In the genomic region with DNA sequence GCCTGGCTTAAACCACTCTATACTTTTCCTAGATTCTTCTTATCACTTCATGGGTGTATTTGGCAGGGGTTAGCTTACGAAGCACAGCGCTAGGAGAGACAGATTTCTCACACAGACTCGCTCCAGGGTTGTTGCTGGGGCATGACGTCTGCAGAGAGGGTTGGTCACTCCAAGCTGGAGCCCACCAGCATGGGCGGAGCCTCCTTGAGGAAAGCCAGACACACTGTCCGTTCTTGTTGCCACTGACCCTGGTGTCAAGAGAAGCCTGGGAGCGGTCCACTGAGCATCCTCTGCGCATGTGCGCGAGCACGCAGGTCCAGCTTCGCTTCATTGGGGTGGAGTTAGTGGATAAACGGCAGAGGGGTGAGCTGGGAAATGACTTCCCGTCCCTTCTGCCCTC, we compare ENCODE assay signal across 16 mouse cellular contexts.
DNase-seq lines count a peak whose midpoint lies in the region; ATAC-seq lines count a peak whose summit lies in the region.
"Had no signal": no experiment of that assay in that cellular context is flagged by ENCODE, and none has a peak within 500 bp of the region (broad histone marks: within the 10 kb centered on the region; RNA-seq: fewer than 3 reads in every experiment).

No protein-coding gene starts in this region.

- peak; percentile 54 to 79 for DNase-seq in heart, adult 18-20 months
- no peak for DNase-seq in left cerebral cortex, postnatal 4 days
- DNase-seq in spleen, postnatal 10 days (ENCODE audit: low spot score in 2 of 2): no peak
- DNase-seq in kidney, postnatal 36 days: no peak
- DNase-seq: gastrocnemius, postnatal 14 days; kidney, postnatal 14 days; right cerebral cortex, postnatal 14 days had no signal

- intact Hi-C loops in left cerebral cortex, postnatal 4 days (cut with DNase I): no loop called here

- H3K27me3 ChIP-seq in heart, embryonic 13.5 days (replicated peaks): no peaks in the 10 kb centered on the region
- no peaks in the 10 kb centered on the region for H3K27me3 ChIP-seq in intestine, embryonic 15.5 days (replicated peaks)
- no peaks in the 10 kb centered on the region for H3K27me3 ChIP-seq in stomach, embryonic 14.5 days (ENCODE audit: control insufficient read depth, insufficient read depth, low read length)
- no peaks in the 10 kb centered on the region for H3K27me3 ChIP-seq in forebrain, embryonic 16.5 days (replicated peaks; ENCODE audit: control insufficient read depth, insufficient read depth, low read length)
- H3K27me3 ChIP-seq: CH12.LX; forebrain, embryonic 15.5 days; hindbrain, embryonic 15.5 days; limb, embryonic 15.5 days had no signal

- WGBS in heart, embryonic 13.5 days: 59% methylated on average over 14 of the region's 14 CpGs
- 53% methylated on average over 14 of the region's 14 CpGs for WGBS in intestine, embryonic 15.5 days
- WGBS in stomach, embryonic 14.5 days: 68% methylated on average over 14 of the region's 14 CpGs
- 95% methylated on average over 14 of the region's 14 CpGs for WGBS in forebrain, embryonic 16.5 days

- 0 out of 2 replicates have a peak, but pooled peaks cover 3% of the 10 kb centered on the region for H3K4me1 ChIP-seq in heart, embryonic 13.5 days
- H3K4me1 ChIP-seq in intestine, embryonic 15.5 days (replicated peaks): 0 out of 2 replicates have a peak, but pooled peaks cover 2% of the 10 kb centered on the region
- H3K4me1 ChIP-seq in stomach, embryonic 14.5 days (ENCODE audit: control insufficient read depth, insufficient read depth, low read length): no peaks in the 10 kb centered on the region
- peaks cover 4% of the 10 kb centered on the region; the same call in 1 of the 2 replicates for H3K4me1 ChIP-seq in forebrain, embryonic 16.5 days (replicated peaks; ENCODE audit: control insufficient read depth, insufficient read depth, low read length)
- H3K4me1 ChIP-seq: limb, embryonic 15.5 days had no signal

- peak; percentile 51; the same call in 1 of the 2 replicates for ATAC-seq in heart, embryonic 13.5 days (ENCODE audit: extremely low read depth, insufficient number of reproducible peaks, low FRiP score, low TSS enrichment)
- peak; percentile 90 for ATAC-seq in intestine, embryonic 15.5 days
- peak; percentile 63; the same call in 1 of the 2 replicates for ATAC-seq in stomach, embryonic 14.5 days (ENCODE audit: insufficient number of reproducible peaks, insufficient read depth, low FRiP score, low read depth)
- ATAC-seq in forebrain, embryonic 16.5 days: no peak
- ATAC-seq: forebrain, embryonic 15.5 days had no signal

- 0 out of 2 replicates have a peak overlapping the region, but pooled peaks have one; percentile 54 for H3K9ac ChIP-seq in heart, embryonic 13.5 days
- H3K9ac ChIP-seq in intestine, embryonic 15.5 days: 0 out of 2 replicates have a peak overlapping the region, but pooled peaks have one; percentile 20
- no peak overlapping the region for H3K9ac ChIP-seq in stomach, embryonic 14.5 days (replicated peaks; ENCODE audit: low read depth, low read length)
- no peak overlapping the region for H3K9ac ChIP-seq in forebrain, embryonic 16.5 days (replicated peaks; ENCODE audit: low read depth, low read length)
- H3K9ac ChIP-seq: forebrain, embryonic 15.5 days; hindbrain, embryonic 15.5 days; limb, embryonic 15.5 days had no signal

- peaks cover 11% of the 10 kb centered on the region; the same call in 1 of the 2 replicates for H3K36me3 ChIP-seq in heart, embryonic 13.5 days
- H3K36me3 ChIP-seq in intestine, embryonic 15.5 days: no peaks in the 10 kb centered on the region
- no peaks in the 10 kb centered on the region for H3K36me3 ChIP-seq in stomach, embryonic 14.5 days (ENCODE audit: control insufficient read depth, insufficient read depth, low read length)
- H3K36me3 ChIP-seq in forebrain, embryonic 16.5 days (ENCODE audit: control insufficient read depth, insufficient read depth): no peaks in the 10 kb centered on the region
- H3K36me3 ChIP-seq: forebrain, embryonic 15.5 days; hindbrain, embryonic 15.5 days; limb, embryonic 15.5 days had no signal

- H3K4me3 ChIP-seq in heart, embryonic 13.5 days: peak overlapping the region; percentile 26
- peak overlapping the region; percentile 31 for H3K4me3 ChIP-seq in intestine, embryonic 15.5 days (replicated peaks)
- H3K4me3 ChIP-seq in stomach, embryonic 14.5 days (ENCODE audit: low read depth, low read length): no peak overlapping the region
- H3K4me3 ChIP-seq in forebrain, embryonic 16.5 days (replicated peaks; ENCODE audit: low read length): no peak overlapping the region
- H3K4me3 ChIP-seq: forebrain, embryonic 15.5 days; hindbrain, embryonic 15.5 days; left cerebral cortex, adult 2 months; limb, embryonic 15.5 days had no signal

- H3K4me2 ChIP-seq in heart, embryonic 13.5 days: peak overlapping the region; percentile 48
- H3K4me2 ChIP-seq in intestine, embryonic 15.5 days (replicated peaks): peak overlapping the region; percentile 56
- no peak overlapping the region for H3K4me2 ChIP-seq in stomach, embryonic 14.5 days (replicated peaks; ENCODE audit: low read depth, low read length)
- no peak overlapping the region for H3K4me2 ChIP-seq in forebrain, embryonic 16.5 days (ENCODE audit: low read length)
- H3K4me2 ChIP-seq: forebrain, embryonic 15.5 days; hindbrain, embryonic 15.5 days; limb, embryonic 15.5 days had no signal

- H3K9me3 ChIP-seq in heart, embryonic 13.5 days: peaks cover 6% of the 10 kb centered on the region; the same call in 1 of the 2 replicates
- H3K9me3 ChIP-seq in intestine, embryonic 15.5 days: no peaks in the 10 kb centered on the region
- no peaks in the 10 kb centered on the region for H3K9me3 ChIP-seq in stomach, embryonic 14.5 days (ENCODE audit: control insufficient read depth, low read depth, low read length)
- H3K9me3 ChIP-seq in forebrain, embryonic 16.5 days (ENCODE audit: control insufficient read depth, low read length): peaks cover 7% of the 10 kb centered on the region
- H3K9me3 ChIP-seq: forebrain, embryonic 15.5 days; hindbrain, embryonic 15.5 days; limb, embryonic 15.5 days had no signal

- H3K27ac ChIP-seq in heart, embryonic 13.5 days (replicated peaks): peak overlapping the region; percentile 55
- peak overlapping the region; percentile 77 for H3K27ac ChIP-seq in intestine, embryonic 15.5 days
- H3K27ac ChIP-seq in stomach, embryonic 14.5 days (ENCODE audit: low read length): peak overlapping the region; percentile 44; the same call in 1 of the 2 replicates
- no peak overlapping the region for H3K27ac ChIP-seq in forebrain, embryonic 16.5 days (ENCODE audit: low read length)
- H3K27ac ChIP-seq: forebrain, embryonic 15.5 days; hindbrain, embryonic 15.5 days; left cerebral cortex, adult 2 months; limb, embryonic 15.5 days had no signal

Comparison
In these comparisons a context has a peak if more than half of its experiments do, and no peak if none do; other contexts are left out.
1. DNase-seq: peak in heart, adult 18-20 months (2 of 2); none in left cerebral cortex, postnatal 4 days (single experiment), spleen, postnatal 10 days (0 of 2) and kidney, postnatal 36 days (0 of 2).
2. H3K4me2 ChIP-seq: peak in heart, embryonic 13.5 days (single experiment) and intestine, embryonic 15.5 days (single experiment); none in stomach, embryonic 14.5 days (single experiment) and forebrain, embryonic 16.5 days (single experiment).
3. H3K4me3 ChIP-seq: peak in heart, embryonic 13.5 days (single experiment) and intestine, embryonic 15.5 days (single experiment); none in stomach, embryonic 14.5 days (single experiment) and forebrain, embryonic 16.5 days (single experiment).
4. H3K9ac ChIP-seq: peak in heart, embryonic 13.5 days (single experiment) and intestine, embryonic 15.5 days (single experiment); none in stomach, embryonic 14.5 days (single experiment) and forebrain, embryonic 16.5 days (single experiment).